Mouse (Mus musculus): ENCODE results near the gene Gm10309. TPM values are rescaled to one million over a fixed set of nuclear protein-coding genes. Genes with fewer than 3 reads are reported as not detected.

Gm10309 gene
- not detected for total RNA-seq (2021)

DNA sequence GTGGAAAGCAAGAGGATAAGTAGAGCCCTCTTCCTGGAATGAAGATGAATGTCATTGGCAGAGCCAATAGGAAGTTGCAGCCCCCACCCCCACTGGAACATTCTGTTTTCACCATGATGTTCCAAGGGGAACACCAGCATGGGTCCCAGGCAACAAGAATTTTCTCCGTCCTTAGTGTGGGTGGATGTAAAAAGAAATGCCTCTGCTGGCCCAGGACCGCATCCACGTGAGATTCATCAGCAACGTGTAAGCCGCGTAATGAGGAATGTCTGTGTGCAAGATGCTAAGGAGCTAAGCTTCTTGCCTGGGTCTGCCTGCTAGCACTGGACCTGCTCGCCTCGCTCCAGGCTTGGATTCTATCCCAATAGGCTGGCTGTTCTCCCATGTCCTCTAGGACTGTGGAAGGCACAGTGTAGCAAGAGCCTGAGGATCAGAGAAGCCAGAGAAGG lies at the start of gene Gm10309:
Gene Gm10309, minus strand, starts transcription at position 50 of the 449 bp plus-strand sequence.
- intact Hi-C loops (cut with DNase I): no loop called here
- peak; percentile 51 for DNase-seq (ENCODE audit: low spot score)

DNA sequence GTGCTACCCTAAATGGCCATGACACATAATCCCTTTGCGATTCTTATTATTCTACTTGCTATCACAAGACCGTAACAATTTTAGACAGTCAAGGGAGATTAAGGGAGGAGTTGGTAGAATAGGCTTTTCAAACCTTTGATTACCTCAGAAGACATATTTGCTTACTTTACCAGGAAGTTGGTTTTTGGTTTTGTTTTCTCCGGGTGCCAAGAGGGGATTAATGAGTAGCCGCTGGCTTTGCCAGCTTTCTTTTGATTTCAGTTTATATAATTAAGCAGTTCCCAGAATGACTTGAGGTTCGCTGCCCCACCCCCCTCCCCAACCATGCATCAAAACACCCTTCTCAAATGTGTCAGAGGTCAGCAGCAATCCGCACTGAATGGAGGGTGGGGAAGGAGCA lies 47.0 kb upstream of the Gm10309 start:
- intact Hi-C loops (cut with DNase I): no loop called here
- no peak for DNase-seq (ENCODE audit: low spot score)

DNA sequence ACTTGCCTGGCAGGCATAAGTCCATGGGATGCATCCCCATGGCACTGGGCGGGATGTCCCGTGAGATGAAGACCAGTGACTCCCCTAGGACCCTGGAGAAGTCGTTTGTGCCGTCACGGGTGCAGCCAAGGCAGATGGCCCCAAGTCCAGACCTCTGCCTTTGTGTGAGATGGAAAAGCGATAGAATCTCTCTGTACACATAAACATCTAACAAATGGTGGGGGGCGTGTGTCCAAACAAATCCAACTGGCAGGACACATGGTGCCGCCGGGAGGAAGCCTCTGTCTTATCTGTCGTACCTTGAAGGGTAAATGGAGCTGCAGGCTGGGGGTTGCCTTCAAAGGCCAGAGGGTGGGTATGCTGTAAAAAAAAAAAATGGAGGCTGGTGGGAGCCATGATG lies 46.5 kb upstream of the Gm10309 start:
- intact Hi-C loops (cut with DNase I): no loop called here
- DNase-seq (ENCODE audit: low spot score): no peak

DNA sequence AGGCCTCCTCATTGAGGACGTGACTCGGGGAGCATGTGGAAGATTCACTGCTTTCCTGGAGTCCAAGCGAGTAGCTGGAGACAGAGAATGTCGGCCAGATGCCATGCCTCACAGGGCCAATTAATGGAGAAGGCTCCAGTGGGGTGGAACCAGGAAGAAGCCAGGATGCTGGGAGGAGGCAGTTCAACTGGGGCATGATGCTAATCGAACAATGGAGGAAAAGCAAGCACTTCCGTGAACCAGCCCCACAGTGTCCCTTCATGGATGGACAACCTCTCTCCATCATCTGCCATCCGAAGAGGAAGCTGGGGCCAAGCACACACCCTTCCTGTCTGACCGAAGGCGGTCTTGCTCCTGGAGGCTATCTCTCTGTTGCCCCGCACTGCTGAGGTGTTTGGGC lies 44.1 kb upstream of the Gm10309 start:
- intact Hi-C loops (cut with DNase I): no loop called here
- DNase-seq (ENCODE audit: low spot score): no peak

DNA sequence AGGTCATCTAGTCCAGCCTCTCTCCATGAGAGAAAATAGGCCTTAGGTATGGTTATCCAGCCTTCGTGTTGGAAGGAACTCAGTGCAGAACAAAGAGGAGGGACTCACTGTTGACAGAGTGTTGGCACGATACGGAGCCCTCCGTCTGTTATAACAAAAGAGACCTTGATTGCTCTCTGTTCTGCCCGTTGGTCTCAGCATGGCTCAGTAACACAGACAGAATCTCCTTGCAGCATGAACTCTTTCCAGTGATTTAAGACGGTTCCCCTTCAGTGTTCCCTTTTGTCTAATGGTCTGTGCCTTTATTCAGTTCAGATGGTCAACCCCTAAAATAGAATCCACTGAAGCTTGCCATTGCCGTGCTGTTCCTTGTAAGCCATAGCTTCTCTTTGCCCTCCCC lies 41.5 kb upstream of the Gm10309 start:
- no peak for DNase-seq (ENCODE audit: low spot score)
- intact Hi-C loops (cut with DNase I): no loop called here

DNA sequence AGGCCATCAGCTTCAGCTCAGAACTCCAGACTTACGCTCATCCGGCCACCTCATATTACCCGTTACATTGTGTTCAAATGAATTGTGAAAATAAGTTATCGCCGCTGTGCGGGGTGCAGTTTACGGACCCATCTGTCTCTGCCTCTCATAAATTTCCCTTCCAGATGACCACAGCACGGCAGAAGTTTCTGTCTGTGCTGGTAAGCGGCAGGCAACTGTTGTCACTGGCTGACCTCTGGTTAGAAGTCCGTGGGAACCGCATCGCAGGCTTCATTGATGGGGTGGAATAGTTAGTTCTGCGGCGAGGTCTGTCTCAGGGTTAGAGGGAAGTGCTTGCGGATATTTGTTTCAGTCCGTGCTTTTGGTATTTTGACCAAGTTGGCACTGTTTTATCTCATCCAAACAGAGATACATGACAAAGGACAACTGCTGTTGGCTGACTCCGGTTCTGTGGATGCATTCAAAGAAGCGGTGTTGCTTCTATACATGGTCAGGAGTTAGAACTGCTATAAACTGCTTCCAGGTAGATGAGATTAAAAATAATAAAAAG lies 34.9 kb upstream of the Gm10309 start:
- intact Hi-C loops (cut with DNase I): loop anchor here (5.0 kb wide), 1 partner anchor 47 kb away; no protein-coding TSS in a partner anchor
- peak; percentile 23 for DNase-seq (ENCODE audit: low spot score)

DNA sequence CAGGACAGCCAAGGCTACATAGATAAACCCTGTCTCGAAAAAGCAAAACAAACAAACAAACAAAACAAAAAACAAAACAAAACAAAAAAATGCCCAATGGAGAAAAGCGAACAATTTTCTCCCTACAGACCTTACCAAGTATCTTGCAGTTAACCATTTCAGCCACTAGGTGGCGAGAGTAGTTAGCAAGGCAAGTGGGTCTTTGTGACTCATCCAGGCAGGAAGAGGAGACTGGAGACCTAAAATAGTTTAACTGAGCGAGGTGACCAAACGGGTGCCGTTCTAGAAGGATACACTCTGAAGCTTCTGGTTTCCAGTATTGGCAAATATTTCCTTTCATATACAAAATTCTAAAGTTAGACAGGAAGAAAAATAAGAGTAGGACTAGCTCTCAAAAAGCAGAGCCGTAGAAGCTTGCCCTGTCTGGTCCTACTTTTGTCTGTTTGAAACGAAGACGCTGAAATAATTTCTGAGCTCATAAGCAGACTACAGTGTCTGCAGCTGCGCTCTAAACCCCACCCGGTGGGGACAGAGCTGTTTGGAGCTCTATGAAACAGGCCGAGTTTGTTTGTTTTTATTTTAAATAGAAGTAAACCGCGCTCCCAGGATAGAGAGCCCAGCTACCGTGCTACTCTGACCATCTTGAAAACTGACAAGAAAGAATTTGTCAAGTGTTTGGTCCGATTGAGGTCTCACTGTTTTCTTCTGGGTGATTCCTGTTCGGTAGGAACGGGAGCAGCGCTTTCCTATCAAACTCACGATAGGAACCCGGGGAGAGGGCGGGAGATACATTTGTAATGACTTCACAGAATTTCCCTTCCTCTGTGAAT lies 31.0 kb upstream of the Gm10309 start:
- peak; percentile 47 for DNase-seq (ENCODE audit: low spot score)
- intact Hi-C loops (cut with DNase I): loop anchor here (1.0 to 5.0 kb wide), 4 partner anchors 37 to 266 kb away; no protein-coding TSS in a partner anchor

DNA sequence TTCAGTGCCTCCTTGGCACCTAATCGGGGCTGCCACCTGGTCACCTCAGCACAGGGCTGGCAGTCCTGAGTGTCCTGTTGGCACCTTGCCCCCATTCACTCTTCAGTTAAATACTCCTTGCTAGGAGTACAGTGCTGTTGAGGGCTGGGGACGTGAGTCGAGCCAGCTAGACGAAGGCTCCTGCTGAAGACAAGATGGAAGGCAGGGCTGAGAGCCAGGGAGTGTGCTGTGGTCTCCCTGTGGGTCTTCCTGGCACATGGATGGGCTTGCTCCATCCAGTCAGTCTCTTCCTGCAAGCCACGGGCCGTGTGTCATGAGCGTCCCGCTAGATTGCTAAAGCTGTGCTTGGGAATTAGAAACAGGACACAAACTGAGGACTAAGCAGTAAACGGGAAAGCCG lies 30.1 kb upstream of the Gm10309 start:
- intact Hi-C loops (cut with DNase I): loop anchor here (2.0 to 5.0 kb wide), 2 partner anchors 36 to 52 kb away; no protein-coding TSS in a partner anchor
- DNase-seq (ENCODE audit: low spot score): no peak

DNA sequence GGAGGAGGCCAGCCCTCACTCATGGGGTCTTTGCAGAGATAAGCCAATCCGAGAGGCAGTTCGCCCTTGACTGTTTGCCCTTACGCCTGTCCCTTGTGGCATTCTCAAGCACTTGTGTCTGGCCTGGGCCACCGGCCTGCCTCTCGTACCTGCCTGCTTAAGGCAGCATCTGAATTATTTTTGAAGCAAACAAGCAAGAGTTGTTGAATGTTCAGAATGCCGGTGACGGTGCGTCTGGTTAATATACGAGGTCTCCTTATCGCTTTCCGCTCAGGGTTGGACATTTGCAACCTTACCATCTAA lies 28.5 kb upstream of the Gm10309 start:
- intact Hi-C loops (cut with DNase I): no loop called here
- DNase-seq (ENCODE audit: low spot score): no peak

DNA sequence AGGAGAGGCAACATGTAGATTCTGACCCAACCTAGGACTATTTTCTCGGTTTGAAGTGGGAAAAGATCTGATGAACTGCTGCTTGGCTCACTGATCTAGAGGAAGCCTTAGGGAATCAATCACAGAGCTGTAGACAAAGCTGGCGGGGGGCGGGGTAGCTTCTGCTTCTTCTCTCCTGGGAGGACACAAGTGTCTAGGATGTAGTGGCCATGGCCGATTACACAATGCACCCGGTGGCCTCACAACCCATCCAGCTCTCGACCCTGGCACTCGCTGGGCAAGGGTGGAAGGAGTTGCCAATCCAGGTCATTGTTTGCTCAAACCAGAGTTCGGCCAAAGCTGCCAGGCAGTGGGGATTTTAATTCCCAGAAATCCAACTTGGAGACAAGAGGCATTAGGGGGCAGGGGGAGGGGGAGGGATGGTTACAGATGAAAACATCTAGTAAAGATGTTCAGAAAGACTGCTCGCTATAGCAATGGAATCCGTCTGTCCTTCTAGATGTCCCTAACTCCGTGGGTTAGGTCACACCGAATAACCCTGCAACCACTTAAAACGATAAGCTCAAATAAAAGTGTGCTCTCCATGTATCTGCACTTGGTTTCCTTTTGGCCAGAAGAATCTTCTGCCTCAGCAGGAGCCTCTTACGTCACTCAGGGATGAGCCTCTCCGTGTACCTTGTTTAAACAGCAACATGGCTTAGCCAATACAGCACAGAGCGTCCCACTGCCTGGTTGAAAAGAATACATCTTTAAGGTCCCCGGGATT lies 27.9 kb upstream of the Gm10309 start:
- intact Hi-C loops (cut with DNase I): no loop called here
- DNase-seq (ENCODE audit: low spot score): no peak

DNA sequence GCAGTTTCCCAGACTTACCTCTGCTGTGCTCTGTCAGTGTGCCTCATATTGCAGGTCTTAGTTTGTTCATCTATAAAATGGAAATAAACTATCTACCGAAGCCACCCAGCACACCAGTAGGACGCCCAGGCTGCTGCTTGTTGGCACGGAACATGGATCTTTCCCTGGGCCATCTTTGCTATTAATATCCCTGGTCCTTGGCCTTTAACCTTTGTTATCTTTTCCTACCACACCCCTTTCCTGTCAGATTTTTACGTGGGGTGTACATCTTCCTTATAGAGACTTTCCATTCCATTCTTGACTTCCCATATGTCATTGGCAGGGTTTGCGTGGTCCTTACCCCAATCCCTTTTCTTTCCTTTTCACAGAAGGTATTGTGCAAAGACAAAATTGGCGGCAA lies 26.2 kb upstream of the Gm10309 start:
- intact Hi-C loops (cut with DNase I): no loop called here
- no peak for DNase-seq (ENCODE audit: low spot score)

DNA sequence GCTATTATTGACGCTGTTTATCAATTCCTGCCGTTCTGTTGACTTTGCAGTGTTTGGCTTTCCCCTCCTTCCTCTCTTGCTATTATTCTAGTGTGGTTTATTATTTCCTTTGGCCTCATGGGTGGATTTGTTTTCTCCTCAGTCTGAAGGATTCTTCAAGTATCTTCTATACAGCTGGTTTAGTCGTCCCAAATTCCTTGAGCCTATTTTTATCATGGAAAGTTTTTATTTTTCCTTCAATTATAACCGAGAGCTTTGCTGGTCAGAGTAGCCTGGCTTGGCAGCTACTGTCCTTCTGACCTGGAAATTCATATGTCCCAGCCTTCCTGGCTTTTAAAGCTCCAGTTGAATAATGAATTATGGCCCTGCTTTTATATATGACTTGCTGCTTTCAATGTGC lies 24.4 kb upstream of the Gm10309 start:
- DNase-seq (ENCODE audit: low spot score): no peak
- intact Hi-C loops (cut with DNase I): no loop called here

DNA sequence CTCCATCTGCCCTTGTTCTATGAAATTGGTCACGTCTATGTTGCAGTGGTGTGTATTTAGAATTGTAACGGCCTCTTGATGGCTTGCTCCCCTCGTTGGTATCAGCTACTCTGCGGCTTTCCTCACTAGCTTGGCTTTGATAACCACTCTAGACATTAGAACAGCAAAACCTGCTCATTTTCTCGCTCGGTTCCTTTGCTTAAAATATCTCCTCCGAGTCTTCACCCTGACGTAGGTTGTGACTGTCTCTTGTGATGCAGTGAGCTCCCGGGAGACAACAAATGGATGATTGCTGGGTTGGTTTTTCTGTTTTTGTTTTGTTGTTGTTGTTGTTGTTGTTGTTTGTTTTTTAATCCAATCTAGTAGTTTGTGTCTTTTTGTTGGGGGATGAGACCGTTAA lies 24.0 kb upstream of the Gm10309 start:
- no peak for DNase-seq (ENCODE audit: low spot score)
- intact Hi-C loops (cut with DNase I): no loop called here

DNA sequence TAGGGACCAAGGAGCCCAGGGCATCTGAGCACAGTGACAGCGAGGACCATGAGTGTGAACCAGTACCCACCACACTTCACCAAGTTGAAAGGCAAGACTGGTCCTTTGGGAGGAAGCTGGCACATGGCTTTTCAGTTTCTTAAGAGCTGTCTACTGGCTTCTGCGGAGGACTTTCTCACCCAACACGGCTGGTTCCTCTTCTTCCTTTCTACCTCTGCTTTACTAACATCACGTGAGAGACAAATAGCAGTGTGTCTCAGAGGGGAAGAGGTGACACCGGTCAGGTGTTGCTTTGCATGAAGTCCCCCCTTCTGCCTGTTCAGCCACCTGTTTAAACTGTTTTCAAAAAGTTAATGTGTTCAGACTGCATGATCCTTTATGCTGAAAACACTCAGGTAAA lies 22.3 kb upstream of the Gm10309 start:
- intact Hi-C loops (cut with DNase I): no loop called here
- DNase-seq (ENCODE audit: low spot score): no peak

DNA sequence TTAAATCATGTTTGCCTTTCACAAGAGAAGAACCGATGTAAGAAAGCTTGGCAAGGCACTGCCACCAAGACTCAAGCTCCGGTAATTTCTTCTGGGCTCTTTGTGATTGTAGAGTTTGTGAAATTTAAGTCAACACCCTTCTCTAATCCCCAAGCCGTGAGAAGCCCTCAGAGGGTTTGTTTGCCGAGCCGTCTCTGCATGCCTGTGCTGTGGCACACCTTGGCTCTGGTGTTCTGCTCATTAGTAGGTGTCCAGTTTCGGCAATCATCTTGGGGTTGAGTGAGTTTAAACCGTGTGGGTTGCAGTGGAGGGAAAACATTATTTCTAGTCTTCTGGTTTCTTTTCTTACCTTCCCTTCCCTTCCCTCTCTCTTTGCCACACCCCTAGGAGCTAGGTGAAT lies 21.0 kb upstream of the Gm10309 start:
- intact Hi-C loops (cut with DNase I): no loop called here

DNA sequence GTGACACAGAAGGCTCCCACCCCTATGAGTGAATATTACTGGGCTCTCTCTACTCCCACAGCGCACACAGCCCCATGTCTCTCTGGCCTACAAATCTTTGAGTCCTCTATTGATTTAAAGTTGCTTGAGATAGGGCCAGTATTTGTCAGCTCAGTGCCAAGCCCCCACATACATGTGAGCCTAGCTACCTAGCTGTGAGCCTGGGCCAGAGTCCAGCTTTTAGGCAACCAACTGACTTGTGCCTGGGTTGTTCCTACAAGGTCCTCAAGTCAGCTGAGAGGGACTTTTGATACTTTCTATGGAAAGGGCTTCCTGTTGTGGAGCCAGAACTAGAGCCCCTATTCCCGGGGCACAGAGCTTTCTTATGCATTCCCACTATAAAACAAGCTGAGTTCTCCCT lies 20.0 kb upstream of the Gm10309 start:
- DNase-seq (ENCODE audit: low spot score): no peak
- intact Hi-C loops (cut with DNase I): no loop called here

More for the DNA sequence above, 21.0 kb upstream of the Gm10309 start:
- DNase-seq (ENCODE audit: low spot score): no peak

DNA sequence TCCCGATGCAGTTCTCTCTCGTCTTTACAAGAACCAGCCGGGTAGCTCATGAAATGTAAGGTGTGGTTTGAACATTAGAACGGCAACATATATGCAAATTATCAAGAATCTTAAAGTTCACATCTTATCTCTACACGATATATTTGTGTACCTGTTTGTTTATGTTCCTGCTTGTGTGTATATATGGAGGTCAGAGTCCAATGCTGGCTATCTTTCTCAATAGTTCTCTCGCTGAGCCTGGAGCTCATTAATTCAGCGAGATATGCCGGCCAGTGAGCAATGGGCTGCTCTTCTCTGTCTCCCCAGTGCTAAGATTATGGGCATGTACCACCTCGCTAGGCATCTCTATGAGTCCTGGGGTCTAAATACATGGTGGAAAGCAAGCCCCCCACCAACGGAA lies 18.8 kb upstream of the Gm10309 start:
- intact Hi-C loops (cut with DNase I): no loop called here
- no peak for DNase-seq (ENCODE audit: low spot score)

DNA sequence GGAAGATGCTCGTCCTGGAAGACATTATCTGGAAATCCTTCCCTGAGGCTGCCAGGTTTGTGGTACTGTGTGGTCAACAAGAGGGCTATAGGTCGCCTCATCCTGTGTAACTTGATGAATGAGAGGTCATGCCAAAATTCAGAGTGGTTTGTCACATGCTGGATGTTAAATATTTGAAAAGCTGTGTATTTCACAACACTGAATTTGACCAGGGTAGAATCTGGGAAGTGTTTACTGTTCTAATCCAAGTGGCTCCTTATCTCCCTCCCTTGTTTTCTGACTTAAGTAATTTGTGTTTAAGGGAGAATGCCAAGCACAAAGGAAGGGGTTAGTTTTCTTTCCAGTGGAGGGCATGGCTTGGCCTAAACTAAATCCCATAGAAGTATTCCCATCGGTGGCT lies 18.3 kb upstream of the Gm10309 start:
- no peak for DNase-seq (ENCODE audit: low spot score)
- intact Hi-C loops (cut with DNase I): no loop called here

DNA sequence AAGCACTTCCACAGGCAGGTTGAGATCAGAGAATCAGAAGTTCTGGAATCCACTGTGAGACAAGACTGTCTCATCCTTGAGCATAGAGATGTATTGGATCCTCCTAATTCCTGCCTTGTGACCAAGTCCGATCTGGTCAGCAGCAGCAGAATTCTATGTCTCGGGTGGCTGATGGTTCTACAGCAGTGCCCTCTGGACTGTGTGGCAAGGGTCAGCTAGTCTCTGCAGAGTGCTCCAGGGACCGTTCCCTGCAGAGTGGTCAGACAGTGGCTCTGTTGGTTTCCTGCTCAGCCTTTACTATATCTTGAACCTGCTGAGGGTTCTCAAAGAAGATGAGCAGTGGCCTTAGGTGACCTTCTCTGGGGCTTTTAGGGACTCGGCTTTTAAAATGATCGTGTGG lies 17.6 kb upstream of the Gm10309 start:
- intact Hi-C loops (cut with DNase I): no loop called here
- no peak for DNase-seq (ENCODE audit: low spot score)

DNA sequence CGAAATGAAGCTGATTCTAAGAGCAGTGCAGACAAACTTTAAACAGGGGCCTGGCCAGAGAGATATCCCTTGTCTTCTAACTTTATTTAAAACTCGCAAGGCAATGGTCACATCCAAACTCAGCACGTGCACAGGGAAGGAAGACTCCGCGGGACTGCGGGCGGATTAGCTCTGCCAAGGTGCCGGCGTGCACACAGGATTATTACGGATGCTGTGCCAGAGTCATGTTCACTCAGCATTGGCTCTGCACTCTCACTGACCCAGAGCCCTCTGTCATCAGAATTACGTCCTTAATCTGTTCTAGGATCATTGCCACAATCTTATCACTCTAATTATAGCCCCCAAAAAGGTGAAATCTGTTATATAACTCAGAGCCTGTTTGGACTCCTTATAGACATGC lies 16.2 kb upstream of the Gm10309 start:
- intact Hi-C loops (cut with DNase I): no loop called here
- DNase-seq (ENCODE audit: low spot score): no peak

DNA sequence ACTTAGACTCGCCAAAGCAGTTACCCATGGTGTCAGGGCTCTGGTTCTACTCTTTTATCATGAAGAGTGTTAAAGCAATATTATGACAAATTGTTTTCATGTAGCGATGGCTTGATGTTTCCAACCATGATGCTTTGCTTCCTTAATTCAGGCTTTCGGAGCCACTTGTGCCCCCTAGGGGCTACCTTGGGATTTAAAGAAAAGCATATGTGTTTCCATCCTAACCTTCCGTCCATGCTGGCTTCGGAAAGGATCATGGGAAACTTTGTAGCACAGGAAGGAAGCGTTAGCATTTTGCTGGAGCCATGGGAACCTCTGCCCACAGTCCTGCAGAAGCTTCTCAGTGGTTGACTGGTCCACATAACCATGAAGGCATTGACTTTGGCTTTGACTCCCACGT lies 13.6 kb upstream of the Gm10309 start:
- intact Hi-C loops (cut with DNase I): no loop called here

More for the DNA sequence above, 13.6 kb upstream of the Gm10309 start:
- no peak for DNase-seq (ENCODE audit: low spot score)
